Mouse (Mus musculus) megakaryocyte-erythroid progenitor cell, adult 5-6 weeks (primary cell): ENCODE results near the gene Pdia4. TPM values are rescaled to one million over a fixed set of nuclear protein-coding genes. Genes with fewer than 3 reads are reported as not detected.
"Not testable (repeated sequence)": the region's sequence is repeated elsewhere in the genome, so short reads cannot be mapped to it uniquely, and the experiment has no call there.

Experiments used
- ATAC-seq: replicated peaks from 2 replicates; pipeline ENCODE4 v1.8.0; 2016; ENCODE audit warnings: mild to moderate bottlenecking, inconsistent platforms; ENCODE audit not compliant: severe bottlenecking, poor library complexity, low FRiP score, low TSS enrichment
- total RNA-seq, 2 experiments: library from RNA; stranded (forward) in 1 of 2; stranded (reverse) in 1 of 2; fragments of 200-1000, 215-1000 nt in 1 of 2; fragments of >200 nt in 1 of 2; fragmentation: Nextera tagmentation in 1 of 2; gene quantifications; 2 replicates each; pipeline ENCODE4 v1.2.3; 2014 to 2017

Pdia4 gene
- total RNA-seq, 2 experiments from 2014 or later: 35.8 to 152 TPM

- ATAC-seq: no peak
These were observed 2.9 kb upstream of the Pdia4 start for GRCm38 (mm10) chr6:47816151-47816550.

GRCm38 (mm10) chr6:47812271-47812915 is 837 bp downstream of the Pdia4 start:
- ATAC-seq: no peak

- ATAC-seq: no peak
These were observed 1.9 kb downstream of the Pdia4 start for GRCm38 (mm10) chr6:47811324-47811723.

- no peak for ATAC-seq
These were observed 3.0 kb downstream of the Pdia4 start for GRCm38 (mm10) chr6:47810181-47810580.

- no peak for ATAC-seq
These were observed 4.2 kb downstream of the Pdia4 start for GRCm38 (mm10) chr6:47809053-47809452.

GRCm38 (mm10) chr6:47808545-47808944 is 4.7 kb downstream of the Pdia4 start:
- ATAC-seq: no peak

- ATAC-seq: no peak
These were observed 5.8 kb downstream of the Pdia4 start for GRCm38 (mm10) chr6:47807419-47807818.

GRCm38 (mm10) chr6:47805520-47805919 is 7.7 kb downstream of the Pdia4 start:
- ATAC-seq: no peak

GRCm38 (mm10) chr6:47799079-47799478 is 14.2 kb downstream of the Pdia4 start:
- peak; percentile 88 for ATAC-seq

GRCm38 (mm10) chr6:47794106-47794830 is 19.0 kb downstream of the Pdia4 start:
- peak; percentile 55; the same call in 1 of the 2 replicates for ATAC-seq

- ATAC-seq: no peak
These were observed 19.9 kb downstream of the Pdia4 start for GRCm38 (mm10) chr6:47793284-47793683.

- no peak for ATAC-seq
These were observed 20.7 kb downstream of the Pdia4 start for GRCm38 (mm10) chr6:47792533-47792932.

GRCm38 (mm10) chr6:47790745-47791144 is 22.5 kb downstream of the Pdia4 start:
- no peak for ATAC-seq

GRCm38 (mm10) chr6:47788821-47789220 is 24.4 kb downstream of the Pdia4 start:
- ATAC-seq: no peak

GRCm38 (mm10) chr6:47787941-47788736 is 25.1 kb downstream of the Pdia4 start:
- peak; percentile 89 for ATAC-seq

GRCm38 (mm10) chr6:47784707-47785412 is 28.4 kb downstream of the Pdia4 start:
- no peak for ATAC-seq

GRCm38 (mm10) chr6:47781091-47781968 is 31.9 kb downstream of the Pdia4 start:
- 0 out of 2 replicates have a peak, but pooled peaks have one; percentile 27 for ATAC-seq

- ATAC-seq: no peak
These were observed 32.6 kb downstream of the Pdia4 start for GRCm38 (mm10) chr6:47780576-47781013.

GRCm38 (mm10) chr6:47771760-47772159 is 41.5 kb downstream of the Pdia4 start:
- not testable (repeated sequence) for ATAC-seq
